Mouse (Mus musculus) embryo, embryonic 10 days (tissue): Measurements from ENCODE around the gene Sbno2.
A peak's percentile ranks its signal among the peaks of the same experiment; 100 is the strongest.
"Not testable (repeated sequence)": the region's sequence is repeated elsewhere in the genome, so short reads cannot be mapped to it uniquely, and the experiment has no call there.

Source experiments
- DNase-seq: peaks from one replicate; pipeline ENCODE4 v3.0.0-alpha.2; 2015; ENCODE audit warnings: low spot score

The Sbno2 gene

GRCm38 (mm10) chr10:80056976-80057682 lies 48.2 kb downstream of the Sbno2 start:
- no peak for DNase-seq

- DNase-seq = no peak
Observed at GRCm38 (mm10) chr10:80056506-80056905, 48.9 kb downstream of the Sbno2 start.

GRCm38 (mm10) chr10:80055891-80056290 lies 49.5 kb downstream of the Sbno2 start:
- no peak for DNase-seq

GRCm38 (mm10) chr10:80055364-80055763 lies 50.0 kb downstream of the Sbno2 start:
- DNase-seq = no peak

- not testable (repeated sequence) for DNase-seq
Observed at GRCm38 (mm10) chr10:80054911-80055310, 50.5 kb downstream of the Sbno2 start.

- DNase-seq = peak; percentile 80
Observed at GRCm38 (mm10) chr10:80053831-80054815, 51.2 kb downstream of the Sbno2 start.

- DNase-seq = peak; percentile 100
Observed at GRCm38 (mm10) chr10:80053259-80053780, 52.1 kb downstream of the Sbno2 start.

- DNase-seq = no peak
Observed at GRCm38 (mm10) chr10:80052374-80052764, 53.0 kb downstream of the Sbno2 start.

GRCm38 (mm10) chr10:80051618-80052373 lies 53.6 kb downstream of the Sbno2 start:
- peak; percentile 59 for DNase-seq

GRCm38 (mm10) chr10:80050885-80051617 lies 54.3 kb downstream of the Sbno2 start:
- no peak for DNase-seq

GRCm38 (mm10) chr10:80050244-80050643 lies 55.1 kb downstream of the Sbno2 start:
- no peak for DNase-seq

GRCm38 (mm10) chr10:80048834-80049233 lies 56.5 kb downstream of the Sbno2 start:
- no peak for DNase-seq

- DNase-seq = peak; percentile 73
Observed at GRCm38 (mm10) chr10:80048396-80048795, 57.0 kb downstream of the Sbno2 start.

- no peak for DNase-seq
Observed at GRCm38 (mm10) chr10:80047041-80047565, 58.3 kb downstream of the Sbno2 start, which contains the start of gene Gpx4. Gpx4 (plus strand) TSS chr10:80047166.

- DNase-seq = no peak
Observed at GRCm38 (mm10) chr10:80045766-80046165, 59.6 kb downstream of the Sbno2 start.

- not testable (repeated sequence) for DNase-seq
Observed at GRCm38 (mm10) chr10:80045364-80045763, 60.0 kb downstream of the Sbno2 start.

GRCm38 (mm10) chr10:80044087-80044486 lies 61.3 kb downstream of the Sbno2 start:
- DNase-seq = peak; percentile 50

- not testable (repeated sequence) for DNase-seq
Observed at GRCm38 (mm10) chr10:80041409-80042060, 63.8 kb downstream of the Sbno2 start.

GRCm38 (mm10) chr10:80039559-80039979 lies 65.8 kb downstream of the Sbno2 start, which contains the start of gene Polr2e:
Polr2e (minus strand) TSS chr10:80039795.
- peak; percentile 98 for DNase-seq

GRCm38 (mm10) chr10:80036832-80037231 lies 68.5 kb downstream of the Sbno2 start:
- DNase-seq = no peak
